Mouse (Mus musculus) midbrain, embryonic 14.5 days (tissue): Measurements from ENCODE around the gene Arnt2. TPM values are rescaled to one million over a fixed set of nuclear protein-coding genes. Genes with fewer than 3 reads are reported as not detected.

Experiments
- ATAC-seq: fragments of 200-750 bp; cut with Nextera tagmentation; 2 replicates; pipeline ENCODE4 v1.8.0; 2017; ENCODE audit warnings: moderate number of reproducible peaks, moderate library complexity; ENCODE audit not compliant: low FRiP score, low TSS enrichment
- DNase-seq: peaks from one replicate; pipeline ENCODE4 v3.0.0-alpha.2; 2015
- H3K27ac ChIP-seq: fragments of 300-500 bp; sonication (generic); replicated peaks from 2 replicates; pipeline ENCODE4 v1.5.1; 2014; ENCODE audit warnings: mild to moderate bottlenecking, low read depth, low read length, moderate library complexity
- H3K27me3 ChIP-seq: fragments of 300-500 bp; sonication (generic); 2 replicates; pipeline ENCODE4 v1.6.1; 2014; ENCODE audit warnings: low read length, control low read depth, mixed read lengths; ENCODE audit not compliant: control insufficient read depth, insufficient read depth
- H3K36me3 ChIP-seq: fragments of 300-500 bp; sonication (generic); 2 replicates; pipeline ENCODE4 v1.6.1; 2014; ENCODE audit warnings: low read length, control low read depth; ENCODE audit not compliant: control insufficient read depth, insufficient read depth
- H3K4me1 ChIP-seq: fragments of 300-500 bp; sonication (generic); 2 replicates; pipeline ENCODE4 v1.6.1; 2014; ENCODE audit warnings: mild to moderate bottlenecking, antibody characterized with exemption, low read length, control low read depth; ENCODE audit not compliant: control insufficient read depth, insufficient read depth
- H3K4me2 ChIP-seq: fragments of 300-500 bp; sonication (generic); 2 replicates; pipeline ENCODE4 v1.6.1; 2014; ENCODE audit warnings: mild to moderate bottlenecking, low read length, moderate library complexity
- H3K4me3 ChIP-seq: fragments of 300-500 bp; sonication (generic); replicated peaks from 2 replicates; pipeline ENCODE4 v1.5.1; 2014; ENCODE audit warnings: low read depth, low read length
- H3K9ac ChIP-seq: fragments of 300-500 bp; sonication (generic); replicated peaks from 2 replicates; pipeline ENCODE4 v1.6.1; 2014; ENCODE audit warnings: mild to moderate bottlenecking, low read length, moderate library complexity
- H3K9me3 ChIP-seq: fragments of 300-500 bp; sonication (generic); 2 replicates; pipeline ENCODE4 v1.6.1; 2016; ENCODE audit warnings: low read length, control low read depth, mixed read lengths; ENCODE audit not compliant: control insufficient read depth
- WGBS: fragments of 180-500 bp; shearing (Covaris S2); extraction: QIAGEN DNeasy Blood & Tissue Kit; methylation state at CpG from one replicate; pipeline ENCODE4 v1.1.7; 2014; 5-methylcytosine and 5-hydroxymethylcytosine counted together
- polyA plus RNA-seq: library from polyadenylated mRNA; unstranded; fragments of >200 nt; fragmentation: Nextera tagmentation; extraction: Ambion mirVana; gene quantifications from 2 replicates; pipeline ENCODE4 v1.2.1, GENCODE M21; 2014

Arnt2 gene
- polyA plus RNA-seq, 1 experiment from 2014 or later, result 82.1 TPM

GRCm38 (mm10) chr7:84260401-84260800, 149.6 kb downstream of the Arnt2 start:
- H3K4me2 ChIP-seq, result no peak overlapping the region
- H3K9me3 ChIP-seq, result no peaks in the 10 kb centered on the region
- H3K4me1 ChIP-seq, result no peaks in the 10 kb centered on the region
- no peak overlapping the region for H3K27ac ChIP-seq
- H3K9ac ChIP-seq, result no peak overlapping the region
- H3K27me3 ChIP-seq, result no peaks in the 10 kb centered on the region
- H3K4me3 ChIP-seq, result no peak overlapping the region
- DNase-seq, result no peak
- peaks cover 88% of the 10 kb centered on the region for H3K36me3 ChIP-seq
- WGBS, result 96% methylated on average over 4 of the region's 4 CpGs
- no peak for ATAC-seq

GRCm38 (mm10) chr7:84259309-84259985, 150.5 kb downstream of the Arnt2 start:
- Histone ChIP-seq H3K27ac (no peak overlapping the region), H3K9ac (no peak overlapping the region), H3K4me1 (no peaks in the 10 kb centered on the region), H3K27me3 (no peaks in the 10 kb centered on the region), H3K4me2 (no peak overlapping the region), H3K9me3 (no peaks in the 10 kb centered on the region), H3K4me3 (no peak overlapping the region), H3K36me3 (peaks cover 85% of the 10 kb centered on the region)
- no peak for ATAC-seq
- 63% methylated on average over 4 of the region's 4 CpGs for WGBS
- peak; percentile 12 for DNase-seq

- no peaks in the 10 kb centered on the region for H3K9me3 ChIP-seq
- H3K9ac ChIP-seq, result no peak overlapping the region
- H3K27me3 ChIP-seq, result no peaks in the 10 kb centered on the region
- H3K4me1 ChIP-seq, result no peaks in the 10 kb centered on the region
- no peak overlapping the region for H3K4me3 ChIP-seq
- H3K27ac ChIP-seq, result no peak overlapping the region; the same call in 1 of the 2 replicates
- no peak overlapping the region for H3K4me2 ChIP-seq
- 97% methylated on average over 3 of the region's 3 CpGs for WGBS
- DNase-seq (no peak), ATAC-seq (no peak)
- H3K36me3 ChIP-seq, result peaks cover 84% of the 10 kb centered on the region
Observed at GRCm38 (mm10) chr7:84256661-84257060, 153.3 kb downstream of the Arnt2 start.

- ATAC-seq (no peak), DNase-seq (no peak)
- Histone ChIP-seq H3K27me3 (no peaks in the 10 kb centered on the region), H3K4me3 (no peak overlapping the region), H3K4me2 (no peak overlapping the region), H3K9ac (no peak overlapping the region), H3K36me3 (peaks cover 84% of the 10 kb centered on the region), H3K27ac (no peak overlapping the region; the same call in 1 of the 2 replicates), H3K4me1 (no peaks in the 10 kb centered on the region), H3K9me3 (no peaks in the 10 kb centered on the region)
- 60% methylated on average over 1 of the region's 1 CpGs for WGBS
Observed at GRCm38 (mm10) chr7:84256245-84256644, 153.7 kb downstream of the Arnt2 start.

GRCm38 (mm10) chr7:84254916-84255315, 155.1 kb downstream of the Arnt2 start:
- H3K4me1 ChIP-seq, result no peaks in the 10 kb centered on the region
- H3K27ac ChIP-seq, result no peak overlapping the region
- no peak for ATAC-seq
- no peaks in the 10 kb centered on the region for H3K9me3 ChIP-seq
- 80% methylated on average over 8 of the region's 8 CpGs for WGBS
- peaks cover 84% of the 10 kb centered on the region for H3K36me3 ChIP-seq
- no peak overlapping the region for H3K9ac ChIP-seq
- DNase-seq, result no peak
- H3K27me3 ChIP-seq, result no peaks in the 10 kb centered on the region
- H3K4me3 ChIP-seq, result no peak overlapping the region
- H3K4me2 ChIP-seq, result no peak overlapping the region

- no peak for DNase-seq
- Histone ChIP-seq H3K4me1 (no peaks in the 10 kb centered on the region), H3K4me2 (no peak overlapping the region), H3K36me3 (peaks cover 89% of the 10 kb centered on the region), H3K4me3 (no peak overlapping the region), H3K27ac (no peak overlapping the region), H3K9me3 (no peaks in the 10 kb centered on the region), H3K9ac (no peak overlapping the region), H3K27me3 (no peaks in the 10 kb centered on the region)
- ATAC-seq, result no peak
- 66% methylated on average over 3 of the region's 3 CpGs for WGBS
Observed at GRCm38 (mm10) chr7:84254311-84254710, 155.7 kb downstream of the Arnt2 start.

- ATAC-seq (no peak), DNase-seq (no peak)
- H3K4me2 ChIP-seq, result no peak overlapping the region
- no peaks in the 10 kb centered on the region for H3K27me3 ChIP-seq
- no peak overlapping the region for H3K27ac ChIP-seq
- H3K9me3 ChIP-seq, result no peaks in the 10 kb centered on the region
- H3K36me3 ChIP-seq, result peaks cover 81% of the 10 kb centered on the region
- 95% methylated on average over 2 of the region's 2 CpGs for WGBS
- H3K4me3 ChIP-seq, result no peak overlapping the region
- no peak overlapping the region for H3K9ac ChIP-seq
- no peaks in the 10 kb centered on the region for H3K4me1 ChIP-seq
Observed at GRCm38 (mm10) chr7:84251667-84252066, 158.3 kb downstream of the Arnt2 start.

GRCm38 (mm10) chr7:84250736-84251135, 159.2 kb downstream of the Arnt2 start:
- H3K27ac ChIP-seq, result no peak overlapping the region
- no peaks in the 10 kb centered on the region for H3K9me3 ChIP-seq
- H3K36me3 ChIP-seq, result peaks cover 71% of the 10 kb centered on the region

GRCm38 (mm10) chr7:84249951-84250350, 160.0 kb downstream of the Arnt2 start:
- no peak for DNase-seq
- 82% methylated on average over 8 of the region's 8 CpGs for WGBS

More at GRCm38 (mm10) chr7:84250736-84251135, 159.2 kb downstream of the Arnt2 start:
- ATAC-seq, result no peak
- Histone ChIP-seq H3K4me3 (no peak overlapping the region), H3K9ac (no peak overlapping the region), H3K27me3 (no peaks in the 10 kb centered on the region), H3K4me1 (no peaks in the 10 kb centered on the region), H3K4me2 (no peak overlapping the region)
- DNase-seq, result no peak
- WGBS, result 96% methylated on average over 2 of the region's 2 CpGs

More at GRCm38 (mm10) chr7:84249951-84250350, 160.0 kb downstream of the Arnt2 start:
- Histone ChIP-seq H3K4me2 (no peak overlapping the region), H3K27me3 (no peaks in the 10 kb centered on the region), H3K4me3 (no peak overlapping the region), H3K4me1 (no peaks in the 10 kb centered on the region), H3K36me3 (peaks cover 63% of the 10 kb centered on the region), H3K27ac (no peak overlapping the region), H3K9me3 (no peaks in the 10 kb centered on the region), H3K9ac (no peak overlapping the region)
- ATAC-seq, result no peak
